Mouse (Mus musculus): Measurements from ENCODE around the gene Gm5615. TPM values are rescaled to one million over a fixed set of nuclear protein-coding genes. Genes with fewer than 3 reads are reported as not detected.

The Gm5615 gene
- polyA plus RNA-seq (2017; shearing (Covaris generic)) = not detected

DNA sequence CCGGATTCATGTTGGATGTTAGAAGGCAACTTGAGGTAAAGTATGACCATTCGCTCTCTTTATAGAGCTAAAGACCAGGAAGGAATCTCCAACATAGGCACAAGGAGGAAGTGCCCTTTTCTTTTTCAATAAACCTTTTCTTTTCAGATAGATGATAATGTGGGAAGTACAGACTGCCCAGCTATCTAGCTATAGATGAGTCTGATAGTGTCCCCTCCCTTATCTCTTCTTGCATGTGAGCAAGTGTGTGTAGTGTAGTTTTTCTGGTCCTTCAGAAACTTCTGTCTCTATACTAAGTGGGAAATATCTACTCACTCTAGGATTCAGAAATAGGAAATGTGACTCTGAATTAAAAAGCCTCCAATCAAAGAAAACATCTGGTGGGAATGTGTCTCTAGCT is at the start of gene Gm5615:
TSS of gene Gm5615 (minus strand) at position 101 of the 400 bp plus-strand sequence.

DNA sequence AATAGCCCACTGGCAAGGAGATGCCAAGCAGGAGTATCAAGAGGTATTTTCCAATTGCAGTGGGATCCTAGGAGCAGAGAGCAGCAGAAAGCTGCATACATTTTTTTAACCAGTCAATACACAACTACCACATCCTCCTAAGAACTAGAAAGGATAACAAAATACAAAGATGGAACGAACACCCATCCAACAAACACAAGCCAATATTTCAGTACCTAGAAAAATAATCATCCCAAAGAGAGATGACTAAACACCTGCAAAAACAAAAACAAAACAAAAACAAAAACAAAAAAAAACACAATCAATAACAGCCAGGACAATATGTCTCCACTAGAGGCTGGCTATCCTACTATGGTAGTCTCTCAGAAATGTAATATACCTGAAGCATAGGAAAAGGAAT is 40.8 kb upstream of the Gm5615 start, which contains the start of gene Gm17689:
TSS of gene Gm17689 (minus strand) at position 101 of the 400 bp plus-strand sequence.

Other genes with a start within 250 kb of the Gm5615 start
- gene Gm7257, start 110.1 kb downstream of the Gm5615 start, polyA plus RNA-seq (2017; shearing (Covaris generic)) = not detected
- gene Gm9513, start 66.3 kb downstream of the Gm5615 start, polyA plus RNA-seq (2017; shearing (Covaris generic)) = not detected
- gene Gm17689, start 40.7 kb upstream of the Gm5615 start, polyA plus RNA-seq (2017; shearing (Covaris generic)) = not detected
- gene A630095E13Rik, start 101.4 kb upstream of the Gm5615 start, polyA plus RNA-seq (2017; shearing (Covaris generic)) = not detected
- not detected for gene Acrv1, start 151.3 kb upstream of the Gm5615 start, polyA plus RNA-seq (2017; shearing (Covaris generic))
- gene Chek1, start 185.1 kb upstream of the Gm5615 start, polyA plus RNA-seq (2017; shearing (Covaris generic)) = 5.4 TPM
- gene Stt3a, start 225.7 kb upstream of the Gm5615 start, polyA plus RNA-seq (2017; shearing (Covaris generic)) = 283 TPM

Data from inflammation-experienced regulatory T-cells, adult 16 weeks (primary cell).